Mouse (Mus musculus) frontal cortex, postnatal 25 days (tissue): ENCODE data around the gene Vpreb3.

Experiments
- DNase-seq, 2 experiments: peaks; one replicate each; pipeline ENCODE4 v3.0.0; 2022; ENCODE audit warnings: low spot score in 2 of 2

Vpreb3 gene

DNA sequence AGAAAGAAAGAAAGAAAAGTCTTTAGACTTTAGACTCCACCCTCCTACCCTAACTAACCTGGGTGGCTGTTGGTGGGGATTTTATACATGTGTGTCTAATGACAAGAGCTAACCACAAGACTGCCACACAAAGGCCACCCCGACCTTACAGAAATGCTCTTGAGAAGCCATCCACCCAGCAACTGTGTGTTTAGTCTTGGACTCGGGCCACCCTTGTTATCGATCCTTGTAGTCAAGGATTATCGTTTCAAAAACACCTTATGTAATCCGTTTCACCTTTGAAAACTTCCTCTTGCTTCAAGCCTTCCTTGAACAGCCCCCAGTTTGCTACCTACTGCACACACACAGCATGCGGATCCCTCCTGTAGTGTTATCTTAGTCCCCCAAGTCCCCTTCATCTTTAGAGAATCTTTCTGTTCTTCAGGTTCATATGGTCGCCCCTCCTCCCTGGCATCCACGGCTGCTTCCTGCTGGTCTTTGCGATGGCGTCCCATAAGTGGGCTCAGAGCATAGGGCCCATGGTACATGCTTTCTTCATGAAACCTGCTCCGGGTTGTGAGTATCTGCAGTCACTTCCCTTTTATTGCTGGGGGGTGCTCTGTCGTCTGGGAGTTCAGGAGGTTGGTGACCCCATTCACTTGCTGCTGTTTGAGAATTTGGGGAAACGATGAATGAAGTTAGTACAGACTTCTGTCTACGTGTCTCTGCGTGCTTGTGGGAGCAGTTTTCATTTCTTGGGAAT lies at the start of gene Vpreb3:
Vpreb3 (plus strand) TSS at position 322 of the 742 bp plus-strand sequence.
- DNase-seq: no peak

DNA sequence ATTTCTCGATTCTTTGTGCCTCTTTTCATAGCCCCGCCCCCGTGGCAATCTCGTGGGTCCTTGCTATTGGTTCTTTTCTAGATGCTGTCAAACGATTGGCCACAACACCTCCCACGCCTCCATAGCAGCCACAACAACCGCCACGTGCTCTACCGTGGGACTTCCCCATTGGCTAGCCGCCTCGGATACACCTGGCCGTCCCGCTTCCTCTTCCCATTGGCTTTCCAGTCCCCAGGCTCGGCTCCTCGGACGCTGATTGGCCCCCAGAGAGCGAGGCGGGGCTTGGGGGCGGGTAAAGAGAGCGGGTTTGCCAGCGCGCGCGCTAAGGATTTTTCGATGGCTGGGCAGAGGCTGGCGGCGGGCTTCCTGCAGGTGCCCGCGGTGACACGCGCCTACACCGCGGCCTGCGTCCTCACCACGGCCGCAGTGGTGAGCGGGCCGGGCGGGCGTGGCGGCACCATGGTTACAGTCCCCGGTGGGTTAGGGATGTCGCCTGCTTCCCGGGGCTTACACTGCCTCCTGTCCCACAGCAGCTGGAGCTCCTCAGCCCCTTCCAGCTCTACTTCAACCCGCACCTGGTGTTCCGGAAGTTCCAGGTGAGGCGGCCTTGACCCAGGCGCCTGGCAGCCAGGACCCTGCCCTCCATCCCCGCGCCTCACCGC lies 49.6 kb upstream of the Vpreb3 start, which contains the start of gene Derl3:
Derl3 (plus strand) TSS at position 325 of the 662 bp plus-strand sequence.
- DNase-seq: peak; percentile 81 to 92

DNA sequence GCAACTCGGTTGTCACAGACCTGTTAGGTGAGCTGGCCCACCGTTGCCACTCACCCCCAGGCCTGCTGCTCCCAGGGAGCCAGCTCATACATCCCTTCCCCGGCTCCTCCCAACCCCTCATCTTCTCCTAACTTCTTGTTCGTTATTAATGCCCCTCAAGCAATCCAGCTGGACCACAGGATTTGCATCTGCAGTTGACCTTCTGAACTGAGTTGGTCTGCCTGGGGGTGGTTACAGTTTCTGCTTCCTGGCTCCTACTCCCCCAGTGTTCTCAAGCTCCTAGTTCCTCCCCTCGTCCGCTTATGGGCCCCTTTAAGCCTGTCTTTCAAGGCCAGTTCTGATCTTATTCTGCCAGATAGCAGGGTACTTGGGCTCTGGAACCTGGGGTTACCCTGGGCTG lies 48.3 kb upstream of the Vpreb3 start:
- DNase-seq: no peak

DNA sequence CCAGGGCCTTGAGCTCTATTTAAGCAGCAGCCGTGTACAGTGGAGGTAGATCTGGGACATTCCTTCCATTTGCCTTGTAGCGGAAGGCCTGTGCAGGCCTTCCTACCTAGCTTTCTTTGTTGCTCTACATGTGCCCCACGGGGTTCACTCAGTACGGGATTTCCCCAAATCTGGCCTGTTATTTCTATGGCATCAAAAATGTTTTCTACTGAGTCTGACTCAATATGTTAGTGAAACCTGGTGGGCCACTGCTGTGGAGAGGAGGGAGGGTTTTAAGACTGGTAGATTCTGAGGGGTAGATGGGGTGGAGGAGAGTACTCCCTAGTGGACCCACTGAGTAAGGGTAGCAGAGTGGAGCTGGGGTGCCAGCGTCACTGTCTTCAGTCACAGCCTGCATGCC lies 47.1 kb upstream of the Vpreb3 start:
- DNase-seq: no peak

DNA sequence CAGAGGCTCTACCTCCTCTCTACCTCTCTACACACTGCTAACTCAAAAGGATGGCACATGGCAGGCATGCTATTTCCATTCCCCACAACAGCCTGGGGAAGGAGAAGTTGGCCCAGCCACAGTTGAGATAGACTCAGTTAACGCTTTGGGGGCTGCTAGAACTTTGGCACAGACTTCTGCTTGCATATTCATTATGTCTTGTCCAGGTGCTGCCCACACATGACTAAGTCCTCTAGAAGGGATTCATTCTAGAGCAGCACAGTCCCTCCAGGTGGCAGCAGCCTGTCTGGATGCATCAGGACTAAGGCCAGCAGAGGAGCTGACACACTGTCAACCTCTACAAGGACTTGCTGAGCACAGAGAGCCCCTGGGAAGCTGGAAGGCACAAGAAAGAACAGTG lies 46.6 kb upstream of the Vpreb3 start:
- DNase-seq: no peak

DNA sequence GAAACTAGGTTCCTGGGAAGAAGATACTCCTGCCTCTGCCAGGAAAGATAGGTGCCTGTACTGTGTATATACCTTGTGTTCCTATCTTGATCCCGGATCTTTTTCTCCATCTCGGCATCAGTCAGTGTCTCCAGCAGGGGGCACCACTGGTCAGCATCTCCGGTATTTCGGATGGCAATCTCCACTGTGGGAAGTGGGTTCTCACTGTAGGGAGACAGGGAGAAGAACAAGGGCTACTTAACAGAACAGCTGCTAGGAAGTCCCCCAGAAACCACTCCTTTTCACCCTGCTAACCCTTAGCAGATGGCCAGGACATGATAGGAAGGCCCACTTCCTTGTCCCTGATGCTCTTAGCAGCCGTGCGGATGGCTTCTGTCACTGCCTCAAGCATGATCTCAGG lies 45.5 kb upstream of the Vpreb3 start:
- peak; percentile 66 to 68 for DNase-seq

DNA sequence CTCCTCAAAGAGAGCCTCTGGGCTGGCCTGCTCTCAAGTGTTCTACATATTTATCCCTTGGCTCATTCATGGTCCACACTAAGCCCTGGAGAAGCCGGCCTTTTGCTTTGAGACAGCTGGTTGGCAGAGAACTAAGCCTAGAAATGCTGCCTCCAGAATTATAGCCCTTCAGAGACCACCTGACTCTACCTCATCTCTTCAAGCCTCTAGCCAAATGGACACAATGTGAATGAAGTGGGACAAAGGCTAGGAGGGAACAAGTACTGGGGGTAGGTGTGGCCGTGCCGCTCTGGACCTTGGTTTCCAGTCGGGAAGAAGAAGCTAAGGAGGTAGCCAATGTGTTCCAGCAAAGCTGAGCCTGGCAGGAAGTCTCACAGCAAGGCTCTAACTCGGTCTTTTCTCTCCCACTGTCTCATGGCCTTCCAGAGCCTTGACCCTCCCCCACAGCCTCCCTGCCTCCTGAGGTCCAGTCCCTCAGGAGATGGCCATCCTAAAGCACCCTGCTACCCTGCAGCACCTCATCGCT lies 44.8 kb upstream of the Vpreb3 start:
- DNase-seq: no peak

DNA sequence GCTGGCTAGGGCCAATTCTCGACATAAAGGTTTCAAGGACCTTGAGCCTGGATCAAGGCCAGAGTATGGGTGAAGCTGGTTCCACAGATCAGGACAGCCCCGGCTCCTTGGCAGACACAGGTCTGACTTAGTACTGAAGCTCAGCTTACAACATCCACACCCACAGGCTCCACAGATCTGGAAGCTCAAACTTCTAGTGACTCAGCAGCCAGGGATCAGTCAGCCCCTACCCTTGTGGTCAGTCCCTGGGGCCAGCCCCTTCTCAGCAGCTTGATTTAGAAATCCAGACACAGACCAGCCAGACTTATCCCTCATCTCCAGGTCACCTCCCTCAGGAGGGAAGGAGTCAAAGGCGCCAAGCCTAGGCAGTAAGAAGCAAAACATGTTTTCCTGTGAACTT lies 44.0 kb upstream of the Vpreb3 start:
- DNase-seq: no peak

DNA sequence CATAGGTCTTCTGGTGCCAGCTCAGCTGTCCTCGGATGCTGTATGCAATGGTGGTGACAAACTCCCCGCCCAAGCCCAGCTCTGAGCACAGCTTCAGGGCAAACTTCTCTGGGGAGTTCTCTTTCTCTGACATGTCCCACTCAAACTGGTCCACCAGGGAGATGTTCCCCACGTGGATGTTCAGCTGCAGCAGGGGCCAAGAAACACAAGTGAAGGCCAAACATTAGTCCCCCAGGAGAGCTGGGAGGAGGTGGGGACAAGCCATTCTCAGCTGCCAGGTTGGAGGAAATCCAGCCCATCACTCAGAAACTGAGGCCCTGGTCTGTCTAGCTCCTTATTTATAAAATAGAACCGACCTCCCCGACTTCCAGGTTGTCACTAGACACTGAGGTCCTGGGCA lies 38.5 kb upstream of the Vpreb3 start:
- no peak for DNase-seq

DNA sequence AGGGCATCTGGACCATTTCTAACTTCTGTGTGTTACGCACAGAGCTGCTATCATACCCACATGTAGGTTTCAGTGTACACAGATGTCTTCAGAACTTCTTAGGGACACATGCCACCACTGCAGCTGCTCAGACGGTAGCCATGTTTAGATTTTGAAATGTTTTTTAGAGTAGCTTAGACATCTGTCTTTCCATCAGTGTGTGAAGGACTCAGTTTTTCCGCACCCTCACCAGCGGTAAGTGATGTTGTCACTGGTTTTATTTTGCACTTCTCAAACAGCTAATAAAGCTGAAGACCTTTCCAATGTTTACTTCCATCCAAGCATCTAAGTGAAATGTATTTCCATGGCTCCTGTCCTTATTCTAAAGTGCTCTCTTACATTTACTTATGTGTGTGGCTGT lies 36.0 kb upstream of the Vpreb3 start:
- DNase-seq: no peak

DNA sequence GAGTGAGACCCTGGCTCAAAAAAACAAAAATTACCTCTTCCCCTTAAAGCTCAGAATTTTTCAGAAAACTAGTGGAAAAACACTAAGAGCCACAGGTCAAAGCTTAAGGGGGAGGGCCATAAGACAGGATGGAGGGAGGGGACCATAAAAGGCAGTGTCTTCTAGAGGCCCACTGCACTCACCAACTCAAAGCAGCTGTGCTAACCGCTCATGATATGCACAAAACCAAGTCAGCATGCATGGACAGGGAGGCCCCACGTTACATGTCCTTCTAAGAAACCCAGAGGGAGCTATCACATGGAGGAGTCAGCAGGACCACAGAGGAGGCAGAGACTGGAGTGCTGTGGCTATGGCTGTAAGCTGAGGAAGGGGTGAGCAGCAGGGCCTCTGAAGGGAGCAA lies 32.2 kb upstream of the Vpreb3 start:
- DNase-seq: no peak

DNA sequence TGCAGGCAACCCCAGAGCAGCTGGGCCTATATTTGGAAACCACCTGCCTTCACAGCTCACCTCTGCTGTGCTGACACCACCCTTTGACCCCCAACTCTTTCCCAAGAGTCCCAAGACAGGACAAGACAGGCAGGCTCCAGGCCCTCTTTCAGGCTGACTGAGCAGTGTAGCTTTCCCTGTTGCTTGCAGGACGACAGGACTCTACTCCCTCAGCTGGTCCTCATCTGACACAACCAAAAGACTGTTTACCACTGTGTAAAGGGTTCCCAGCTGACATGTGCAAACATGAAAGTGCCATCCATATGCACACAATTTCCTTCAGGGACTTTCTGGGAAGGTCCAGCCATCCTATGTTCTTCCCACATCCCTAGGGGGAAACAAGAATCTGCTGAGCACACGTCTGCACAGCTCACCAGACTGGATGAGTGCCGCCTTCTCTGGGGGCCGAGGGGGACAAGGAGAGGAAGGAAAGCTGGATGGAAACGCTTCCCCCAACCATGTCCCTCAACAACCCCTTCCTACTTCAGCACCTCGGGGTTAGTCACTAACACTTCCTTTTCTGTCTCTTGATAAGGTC lies 29.8 kb upstream of the Vpreb3 start:
- no peak for DNase-seq

DNA sequence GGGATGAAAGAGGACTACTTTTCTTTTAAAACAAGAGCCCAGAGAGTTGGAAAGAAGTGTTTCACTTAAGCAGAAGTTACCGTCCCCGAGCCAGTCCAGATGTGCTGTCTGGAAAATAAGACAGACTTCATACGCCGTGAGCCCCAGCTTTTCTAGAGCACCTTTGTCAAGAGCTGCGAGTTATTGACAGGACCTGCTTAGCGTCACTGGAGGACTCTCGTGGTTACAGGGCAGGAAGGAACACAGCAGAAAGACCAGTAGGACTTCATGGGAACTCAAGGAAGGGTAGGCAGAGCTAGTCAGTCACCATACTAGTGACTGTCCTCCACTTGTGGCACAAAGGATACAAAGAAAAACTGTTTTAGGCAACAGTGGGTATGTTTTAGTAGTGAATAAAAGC lies 27.3 kb upstream of the Vpreb3 start:
- DNase-seq: no peak

DNA sequence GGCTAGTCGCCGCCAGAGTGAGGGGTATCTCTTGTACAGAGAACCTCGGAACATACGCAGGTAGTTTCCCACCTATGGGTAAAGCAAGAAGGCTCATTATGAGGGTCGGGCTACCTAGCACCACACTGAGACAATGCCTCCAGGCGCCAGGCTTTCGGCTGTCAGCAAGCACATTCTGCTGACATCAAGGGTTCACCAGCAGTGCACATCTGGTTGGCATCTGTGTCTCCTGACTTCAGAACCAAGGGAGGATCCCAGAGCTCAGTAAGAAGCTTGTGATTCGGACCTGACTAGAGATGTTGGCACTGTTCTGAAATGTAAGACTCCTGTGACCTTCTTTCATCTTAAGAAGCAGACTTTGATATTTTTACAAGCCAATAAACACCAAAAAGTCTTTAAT lies 26.0 kb upstream of the Vpreb3 start:
- no peak for DNase-seq

DNA sequence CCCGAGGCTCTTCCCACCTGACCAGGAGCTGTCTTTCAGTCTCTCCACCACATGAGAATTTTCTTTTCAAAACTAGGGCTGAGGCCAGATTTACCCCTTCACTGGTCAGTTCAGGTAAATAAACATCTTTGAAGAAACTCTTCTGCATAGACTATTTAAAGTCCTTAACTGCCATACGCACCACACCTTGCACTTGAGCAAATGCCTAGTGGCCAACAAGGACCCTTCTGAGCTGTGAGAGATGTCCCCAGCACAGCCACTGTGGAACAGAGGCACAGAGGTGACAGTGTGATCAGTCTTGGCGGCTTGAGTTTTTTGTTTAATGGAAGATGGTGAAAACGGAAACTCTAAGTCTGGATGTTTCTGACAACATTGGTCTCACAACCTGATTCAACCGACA lies 23.8 kb upstream of the Vpreb3 start:
- DNase-seq: no peak

DNA sequence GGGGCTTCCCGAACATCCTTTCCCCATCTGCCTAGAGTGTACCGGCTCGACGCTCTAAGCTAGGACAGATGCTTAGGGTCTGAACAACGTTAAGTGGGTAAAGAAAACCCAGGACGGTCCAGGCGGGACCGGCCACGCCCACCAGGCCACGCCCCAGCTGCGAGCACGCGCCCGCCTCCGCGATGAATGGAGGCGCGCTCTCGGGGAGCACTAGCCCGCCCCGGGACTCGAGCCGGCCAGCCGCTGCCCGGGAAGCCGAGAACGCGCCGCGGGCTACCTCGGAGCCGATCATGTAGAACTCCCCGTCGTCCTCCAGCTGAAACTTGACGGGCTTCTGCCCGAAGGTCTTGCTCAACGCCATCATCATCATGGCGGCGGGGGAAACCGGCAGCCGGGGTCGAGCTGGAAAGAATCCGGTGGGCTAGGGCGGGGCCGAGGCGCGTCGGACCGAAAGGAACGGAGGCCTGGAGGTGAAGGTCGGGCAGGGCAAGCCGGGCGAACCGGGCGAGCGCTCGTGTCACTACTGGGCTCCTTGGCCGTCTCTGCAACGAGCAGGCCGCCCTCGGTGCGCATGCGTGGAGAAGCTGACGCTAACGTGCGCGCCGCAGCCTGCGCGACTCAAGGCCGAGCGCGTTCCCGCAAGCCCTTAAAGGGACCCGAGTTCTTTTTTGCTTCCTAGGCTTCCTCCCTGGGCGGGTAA lies 21.7 kb upstream of the Vpreb3 start, which contains the start of gene Smarcb1:
Smarcb1 (minus strand) TSS at position 592 of the 700 bp plus-strand sequence.
- peak; percentile 90 to 94 for DNase-seq

DNA sequence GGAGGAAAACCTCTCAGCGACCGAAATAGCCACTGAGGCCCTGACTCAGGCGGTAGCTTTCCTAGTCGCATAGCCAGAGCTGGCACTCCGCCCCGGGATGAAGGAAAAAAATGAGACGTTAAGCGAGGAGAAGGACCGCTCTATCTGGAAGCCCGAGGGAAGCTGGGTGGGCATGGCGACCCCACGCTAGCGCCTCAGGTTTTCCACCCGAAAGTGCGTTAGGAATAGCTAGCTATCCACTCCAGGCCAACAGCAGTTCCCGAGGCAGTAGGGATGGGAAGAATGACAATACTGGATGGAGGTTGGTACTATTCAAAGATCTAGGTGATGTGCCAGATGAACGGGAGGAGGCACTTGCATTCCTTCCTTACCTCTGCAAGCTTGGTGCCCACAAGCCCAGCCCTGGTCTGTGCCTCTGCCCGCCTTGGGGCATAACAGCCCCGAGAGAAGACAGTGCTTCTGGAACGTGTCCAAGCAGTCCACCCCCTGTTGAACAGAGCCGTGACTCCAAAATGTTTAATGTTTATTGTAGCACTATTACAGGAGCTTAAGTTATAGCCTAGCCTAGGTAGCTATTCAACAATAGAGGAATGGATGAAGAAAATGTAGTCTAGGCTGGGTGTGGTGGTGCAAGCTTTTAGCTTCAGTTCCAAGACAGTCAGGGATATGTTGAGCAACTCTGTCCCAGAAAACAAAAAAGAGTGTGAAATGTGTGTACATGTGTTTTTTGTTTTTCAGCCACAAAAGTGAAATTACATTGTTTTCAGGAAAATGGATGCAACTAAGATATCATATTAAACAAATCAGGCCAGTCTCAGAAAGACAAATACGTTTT lies 20.9 kb upstream of the Vpreb3 start:
- no peak for DNase-seq

DNA sequence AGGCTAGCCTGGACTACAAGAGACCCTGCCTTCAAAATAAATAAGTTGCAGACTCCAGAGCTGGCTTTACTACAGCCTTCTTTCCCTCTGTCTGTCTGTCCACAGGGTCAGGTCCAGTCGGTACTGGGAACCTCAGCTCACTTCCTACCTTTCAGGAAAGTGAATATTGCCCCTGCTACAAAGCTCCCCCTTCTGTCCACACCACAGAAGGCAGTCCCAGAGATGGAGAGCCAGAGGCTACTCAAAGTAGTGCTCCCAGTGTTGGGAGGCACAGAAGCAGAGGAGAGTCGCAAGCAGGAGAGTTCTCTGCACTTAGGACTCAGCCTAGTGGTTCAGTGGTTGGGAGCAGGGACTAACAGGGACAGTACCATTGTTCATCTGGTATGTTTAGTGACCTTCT lies 18.5 kb upstream of the Vpreb3 start:
- no peak for DNase-seq

DNA sequence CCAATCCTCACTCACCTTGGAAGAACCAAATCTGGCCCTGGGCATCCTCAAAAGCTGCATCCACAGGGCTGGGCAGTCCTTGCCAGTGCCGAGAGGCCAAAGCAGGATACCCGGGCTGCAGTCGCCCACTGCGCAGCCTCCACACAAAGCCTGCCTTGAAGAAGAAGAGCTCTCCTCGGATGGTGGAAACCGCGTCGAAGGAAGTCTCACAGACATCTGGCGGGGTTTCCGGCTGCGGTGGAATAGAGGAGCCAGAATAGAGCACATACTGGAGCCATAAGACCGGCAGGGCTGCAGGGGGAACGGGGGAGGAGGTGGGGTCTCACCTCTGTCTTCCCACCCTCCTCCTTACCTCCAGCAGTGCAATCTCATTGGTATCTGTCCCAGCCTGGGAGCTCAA lies 16.5 kb upstream of the Vpreb3 start:
- no peak for DNase-seq

DNA sequence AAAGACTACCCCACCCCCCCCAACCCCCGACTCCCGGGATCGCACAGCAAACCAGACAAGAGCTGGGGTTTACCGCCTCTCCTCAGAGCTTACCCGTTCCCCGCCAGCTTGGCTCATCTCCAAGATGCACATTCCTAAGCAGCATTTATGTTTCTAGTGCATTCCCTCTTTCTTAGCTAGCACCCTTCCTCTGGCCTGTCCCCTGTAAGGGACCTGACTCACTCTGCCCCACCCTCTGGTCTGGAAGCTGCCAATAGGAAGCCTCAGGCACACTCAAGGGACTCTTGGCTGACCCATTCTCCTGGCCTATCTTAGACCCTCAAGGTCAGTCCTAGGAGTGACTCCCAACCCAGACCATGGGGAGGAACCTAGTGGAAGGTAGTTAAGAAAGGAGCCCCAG lies 12.6 kb upstream of the Vpreb3 start:
- DNase-seq: no peak

DNA sequence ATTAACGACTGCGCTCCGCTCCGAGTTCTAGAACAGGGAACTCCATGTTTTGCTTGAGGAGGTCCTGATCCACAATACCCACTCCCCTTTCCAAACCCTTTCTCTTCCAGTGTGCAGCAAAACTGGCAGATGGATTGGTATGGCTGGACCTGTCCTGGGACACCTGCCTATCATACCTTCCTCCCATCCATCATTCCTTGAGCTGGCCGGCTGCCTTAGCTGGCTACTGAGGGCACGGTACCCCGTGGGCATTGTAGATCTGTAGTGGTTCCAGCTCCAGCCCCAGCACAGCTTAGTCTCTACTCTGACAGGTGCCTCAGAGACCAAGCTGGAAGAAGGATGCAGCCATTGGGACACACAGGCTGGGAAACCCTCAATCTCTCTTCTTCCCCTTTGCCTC lies 11.5 kb upstream of the Vpreb3 start:
- no peak for DNase-seq
